Mouse (Mus musculus): ENCODE data around the gene Dcps.
A peak's percentile ranks its signal among the peaks of the same experiment; 100 is the strongest.

The Dcps gene

DNA sequence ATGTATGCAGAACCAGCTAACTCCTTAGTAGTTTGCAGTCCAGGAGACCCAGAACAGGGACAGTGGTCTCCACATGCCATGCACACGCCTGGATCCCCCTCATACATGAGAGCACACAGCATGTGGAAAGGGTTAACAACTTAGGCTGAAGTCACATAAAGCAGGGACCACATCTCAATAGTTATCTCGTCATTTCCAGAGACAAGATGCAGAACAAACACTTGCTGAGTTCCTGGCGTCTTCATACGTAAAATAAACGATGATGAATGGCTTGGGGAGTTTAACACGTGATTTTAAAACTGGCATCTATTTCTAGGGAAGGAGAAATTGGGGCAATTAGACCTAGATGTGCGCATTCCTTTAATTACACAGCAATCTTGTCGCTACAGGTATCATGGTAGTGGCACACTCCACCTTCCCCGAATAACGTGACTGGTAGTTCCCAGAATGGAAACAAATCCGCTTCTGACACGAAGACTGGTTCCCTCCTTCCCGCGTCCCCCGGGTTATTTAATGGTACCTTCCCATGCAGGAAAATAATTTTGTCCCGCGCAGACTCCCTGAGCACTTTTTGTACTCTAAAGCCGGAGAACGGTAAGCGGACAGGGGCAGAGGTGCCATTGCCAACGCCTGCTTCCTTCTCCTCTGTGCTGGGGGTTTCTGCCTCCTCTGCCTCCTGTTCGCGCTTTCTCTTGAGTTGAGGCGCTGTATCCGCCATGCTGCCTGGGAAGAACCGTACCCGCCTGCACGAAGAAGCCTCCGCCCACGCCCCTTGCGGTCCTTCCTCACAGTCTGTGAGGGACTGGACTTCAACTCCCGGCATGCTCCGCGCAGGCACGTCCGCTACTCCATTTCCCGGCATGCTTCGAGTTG is at the start of gene Dcps:
Gene Dcps, minus strand, starts transcription at position 811 of the 873 bp plus-strand sequence.
- peak; percentile 83 for DNase-seq (ENCODE audit: low read depth, low spot score)

DNA sequence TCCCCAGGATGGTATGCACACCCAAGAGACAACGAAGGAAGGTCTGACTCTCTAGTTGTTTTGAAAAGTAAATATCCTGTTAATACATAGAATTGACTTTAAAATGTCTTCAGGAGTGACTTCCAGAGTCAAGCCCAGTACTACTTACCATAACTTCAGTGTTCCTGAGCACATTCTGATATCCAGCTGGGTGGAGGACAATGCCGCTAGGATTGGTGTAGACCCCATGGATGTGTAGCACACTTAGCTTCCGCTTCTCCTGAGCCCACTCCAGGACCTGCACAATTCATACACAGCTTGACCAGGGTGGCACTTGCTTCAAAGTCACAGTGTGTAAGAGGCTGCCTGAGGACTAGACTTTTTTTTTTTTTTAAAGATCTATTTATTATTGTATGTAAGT is 47.6 kb upstream of the Dcps start:
- DNase-seq (ENCODE audit: low read depth, low spot score) = no peak

DNA sequence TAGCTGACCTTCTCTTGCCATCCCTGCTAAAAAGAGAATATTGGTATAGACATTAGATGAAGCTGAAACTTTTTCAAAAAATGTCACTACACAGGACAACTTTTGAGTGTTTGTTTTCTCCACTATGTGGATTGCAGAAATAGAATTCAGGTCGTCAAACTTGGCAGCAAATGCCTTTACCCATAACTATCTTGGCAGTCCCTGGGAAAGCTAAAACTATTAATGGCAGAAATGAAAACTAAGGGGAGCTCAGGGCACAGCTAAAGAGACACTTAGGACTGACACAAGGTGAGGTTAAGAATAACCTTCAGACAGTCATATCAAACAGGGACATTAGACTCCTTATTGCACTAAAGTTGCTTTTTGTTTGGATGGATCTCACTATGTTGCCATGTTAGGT is 42.1 kb upstream of the Dcps start:
- no peak for DNase-seq (ENCODE audit: low read depth, low spot score)

DNA sequence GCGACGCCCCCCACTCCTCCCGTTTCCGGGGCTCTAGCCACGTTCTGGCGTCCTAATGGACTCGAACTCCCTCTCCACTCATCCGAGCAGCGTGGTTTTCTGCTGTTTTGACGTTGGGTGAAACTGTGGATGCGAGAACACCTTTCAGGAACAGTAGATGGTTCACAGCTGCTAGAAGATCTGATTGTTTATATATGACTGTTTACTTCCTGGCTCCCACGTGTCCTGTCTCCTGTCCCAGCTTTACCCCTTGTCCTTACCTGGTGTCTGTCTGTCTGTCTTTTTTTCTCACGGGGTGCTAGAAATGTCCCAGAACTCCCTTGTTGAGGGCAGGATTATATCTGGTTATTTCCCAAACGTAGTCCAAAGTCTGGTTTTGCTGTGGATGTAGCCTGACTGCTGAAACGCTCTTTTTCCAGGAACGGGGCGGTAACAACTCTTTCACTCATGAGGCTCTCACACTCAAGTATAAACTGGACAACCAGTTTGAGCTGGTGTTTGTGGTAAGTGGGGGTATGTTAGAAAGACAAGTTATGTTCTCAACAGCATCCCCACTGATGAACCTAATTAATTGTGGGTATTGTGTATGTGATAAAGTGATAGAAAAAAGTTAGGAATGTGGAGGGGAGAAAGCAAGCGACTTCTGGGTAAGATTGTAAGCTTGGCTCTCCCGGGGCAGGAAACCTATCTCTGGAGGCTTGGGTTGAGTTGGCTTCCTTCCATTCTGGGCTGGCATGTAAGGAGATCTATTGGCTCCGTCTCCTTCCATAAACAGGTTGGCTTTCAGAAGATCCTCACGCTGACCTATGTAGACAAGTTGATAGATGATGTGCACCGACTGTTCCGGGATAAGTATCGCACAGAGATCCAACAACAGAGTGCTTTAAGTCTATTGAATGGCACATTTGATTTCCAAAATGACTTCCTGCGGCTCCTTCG is 36.0 kb upstream of the Dcps start:
- DNase-seq (ENCODE audit: low read depth, low spot score) = no peak

DNA sequence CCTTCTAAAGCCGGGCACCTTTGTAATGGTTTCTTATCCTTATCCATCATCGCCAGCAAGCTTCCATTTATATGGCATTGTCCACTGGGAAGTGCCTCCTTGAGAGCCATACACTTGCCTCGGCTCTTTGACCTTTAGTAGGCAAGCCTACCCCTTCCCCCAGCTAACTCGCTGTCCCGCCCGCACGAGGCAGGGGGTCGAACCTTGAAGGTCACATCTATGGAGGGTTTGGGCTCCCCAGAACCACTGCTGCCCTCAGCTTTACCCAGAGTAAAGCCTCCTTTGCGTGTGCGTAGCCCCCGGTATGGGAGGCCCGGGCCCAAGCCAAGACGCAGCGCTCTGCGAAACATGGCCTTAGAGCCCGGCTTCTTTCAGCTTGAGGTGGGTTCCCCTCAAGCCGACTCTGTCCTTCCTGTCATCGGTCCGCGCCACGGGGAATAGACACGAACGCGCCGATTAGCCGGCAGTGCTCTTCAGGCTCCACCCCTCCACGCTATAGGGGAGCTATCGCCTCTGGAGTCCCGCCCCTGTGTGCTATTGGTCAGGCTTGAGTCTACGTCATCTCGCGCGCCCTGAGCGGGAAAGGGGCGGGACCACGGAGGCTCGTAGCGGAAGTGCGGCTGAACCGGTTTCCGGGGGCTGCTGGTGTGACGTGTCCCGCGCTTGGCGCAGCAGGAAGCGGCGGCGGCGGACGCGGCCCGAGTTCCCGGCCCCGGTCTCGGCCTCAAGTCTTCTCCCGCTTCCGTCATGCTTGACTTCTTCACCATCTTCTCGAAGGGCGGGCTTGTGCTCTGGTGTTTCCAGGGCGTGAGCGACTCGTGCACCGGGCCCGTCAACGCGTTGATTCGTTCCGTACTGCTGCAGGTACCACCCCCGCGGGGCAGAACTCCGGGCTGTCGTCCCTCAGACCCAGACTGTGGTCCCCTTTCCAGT is 34.9 kb upstream of the Dcps start, which contains the start of gene Foxred1:
Gene Foxred1, minus strand, starts transcription at position 514 of the 933 bp plus-strand sequence.
- DNase-seq (ENCODE audit: low read depth, low spot score) = peak; percentile 98

DNA sequence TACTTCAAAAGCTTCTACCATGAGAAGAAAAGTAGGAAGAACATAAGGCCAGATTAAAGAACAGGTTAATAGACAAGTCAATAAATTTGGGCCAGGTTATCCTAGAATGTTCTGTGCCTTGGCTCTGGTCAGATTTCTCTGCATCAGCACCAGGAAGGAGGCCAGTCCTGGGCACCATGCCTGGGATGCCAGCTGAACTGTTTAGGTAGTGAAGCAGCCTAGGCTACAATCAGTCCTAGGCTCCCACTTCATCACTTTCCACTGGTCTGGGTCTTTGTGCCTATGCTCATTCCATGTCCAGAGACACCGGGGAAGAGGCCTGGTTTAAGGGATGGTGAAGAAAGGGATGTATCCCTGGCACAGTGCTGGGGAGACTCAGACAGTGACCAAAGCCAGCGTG is 28.6 kb upstream of the Dcps start:
- DNase-seq (ENCODE audit: low read depth, low spot score) = no peak

DNA sequence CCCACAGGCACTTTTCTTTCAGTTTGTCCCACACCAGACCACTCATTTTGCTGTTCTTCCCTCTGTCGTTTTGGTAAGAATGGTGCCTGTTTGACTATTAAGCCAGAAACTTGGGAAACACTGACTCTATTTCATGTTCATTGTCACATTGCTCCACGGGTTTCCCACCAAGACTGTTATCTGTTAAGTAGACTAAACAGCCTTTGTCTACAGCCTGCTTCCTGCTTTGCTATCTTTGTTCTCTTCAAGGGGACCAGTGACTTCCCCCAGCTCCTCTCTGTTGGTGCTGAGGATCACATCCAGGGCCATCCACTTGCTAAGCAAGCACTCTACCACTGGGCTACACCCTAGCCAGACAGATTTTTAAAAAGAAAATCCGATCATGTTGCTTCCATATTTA is 27.7 kb upstream of the Dcps start:
- DNase-seq (ENCODE audit: low read depth, low spot score) = no peak

DNA sequence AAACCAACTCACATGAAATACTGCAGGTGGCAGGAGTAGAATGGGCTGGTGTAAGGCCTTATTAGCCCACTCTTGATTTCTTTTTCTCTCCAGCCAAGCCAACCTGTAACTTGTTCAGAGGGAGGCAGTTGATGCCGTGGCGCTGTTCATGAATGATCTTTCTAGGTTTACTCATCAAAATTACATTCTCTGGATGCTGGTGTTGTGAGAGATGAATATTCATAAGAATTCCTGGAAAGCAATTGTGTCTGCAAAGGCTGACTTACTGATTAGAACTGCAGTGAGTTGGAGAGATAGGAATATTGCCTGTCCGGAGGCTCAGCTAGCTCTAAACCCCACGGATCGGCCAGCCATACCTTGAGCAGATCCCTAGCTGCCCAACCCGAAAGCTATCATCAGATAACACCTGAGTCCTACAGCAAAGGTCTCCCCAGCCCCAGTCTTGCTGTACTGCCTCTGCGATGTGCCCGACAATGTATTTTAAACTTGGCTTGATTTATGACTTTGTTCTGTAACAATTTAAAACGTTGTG is 24.7 kb upstream of the Dcps start:
- DNase-seq (ENCODE audit: low read depth, low spot score) = no peak

DNA sequence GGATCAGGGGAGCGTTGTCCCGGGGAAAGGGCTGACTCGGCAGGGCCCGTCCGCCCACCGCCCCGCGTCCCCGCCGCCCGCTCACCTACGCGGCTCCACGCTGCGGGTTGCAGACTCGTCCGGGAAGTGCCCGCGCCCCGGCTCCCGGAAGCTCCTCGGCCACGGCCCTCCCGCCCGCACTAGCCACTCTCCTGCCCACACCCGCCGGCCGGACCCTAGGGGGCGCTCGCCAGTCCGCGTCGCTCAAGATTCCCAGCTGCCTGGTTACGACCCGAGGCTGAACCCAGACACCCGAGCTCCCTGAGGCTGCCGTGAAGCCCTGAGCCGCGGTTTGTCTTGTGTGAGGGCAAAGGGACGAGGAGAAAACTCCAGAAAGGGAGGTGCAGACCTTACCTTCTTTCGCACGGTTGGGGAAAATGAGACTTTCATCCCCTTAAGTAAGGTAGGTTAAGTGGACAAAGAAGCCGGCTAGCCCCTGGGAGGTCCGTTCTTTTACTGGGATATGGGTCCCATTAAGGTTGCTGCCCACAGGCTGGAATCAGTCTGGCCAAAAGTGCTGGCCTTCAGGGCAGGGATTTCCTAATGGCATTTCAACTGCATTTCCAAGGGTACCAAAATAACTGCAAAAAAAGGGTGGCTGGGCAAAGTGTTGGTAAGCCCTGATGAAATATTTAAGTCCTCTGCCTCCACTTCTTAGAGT is 24.1 kb upstream of the Dcps start, which contains the start of the genes Srpr and Tirap:
Gene Srpr, plus strand, starts transcription at position 404 of the 700 bp plus-strand sequence.
Gene Tirap, minus strand, starts transcription at position 520 of the 700 bp plus-strand sequence.
- peak; percentile 68 for DNase-seq (ENCODE audit: low read depth, low spot score)

DNA sequence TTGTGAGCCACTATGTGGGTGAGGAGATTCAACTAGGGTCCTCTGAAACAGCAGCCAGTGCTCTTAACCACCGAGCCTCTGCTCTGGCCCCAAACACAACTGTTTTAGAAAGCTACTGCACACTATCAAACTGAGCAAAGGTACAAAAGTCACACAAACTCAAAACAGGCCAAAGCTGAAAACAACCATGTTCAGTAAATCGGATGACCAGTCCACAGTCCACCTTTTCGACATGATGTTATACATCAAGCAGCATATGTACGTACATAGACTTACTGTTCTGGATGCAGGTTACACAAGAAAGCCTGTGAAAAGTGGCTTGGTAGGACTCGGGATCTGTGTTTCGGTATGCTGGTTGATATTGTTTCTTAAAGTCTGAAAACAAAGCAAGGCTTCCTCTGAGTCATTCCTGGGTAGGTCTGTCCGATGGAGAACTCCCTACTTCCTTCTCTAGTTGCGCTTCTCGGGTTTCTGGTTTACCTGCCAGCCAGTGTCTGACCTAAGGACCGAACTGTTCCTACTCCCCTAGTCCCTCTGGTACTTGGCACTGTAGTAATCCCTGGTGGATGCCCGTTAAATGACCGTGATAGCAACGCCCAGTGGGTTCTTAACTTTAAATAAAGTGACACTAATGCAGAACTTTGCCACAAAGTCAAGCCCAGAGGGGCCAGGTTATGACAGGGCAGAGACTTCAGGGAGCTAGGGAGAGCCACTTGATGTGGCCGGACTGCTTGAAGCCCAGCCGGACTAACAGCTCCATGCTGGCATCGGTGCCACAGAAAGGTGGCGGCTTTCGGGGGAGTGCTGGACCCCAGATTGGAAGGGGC is 23.3 kb upstream of the Dcps start:
- no peak for DNase-seq (ENCODE audit: low read depth, low spot score)

DNA sequence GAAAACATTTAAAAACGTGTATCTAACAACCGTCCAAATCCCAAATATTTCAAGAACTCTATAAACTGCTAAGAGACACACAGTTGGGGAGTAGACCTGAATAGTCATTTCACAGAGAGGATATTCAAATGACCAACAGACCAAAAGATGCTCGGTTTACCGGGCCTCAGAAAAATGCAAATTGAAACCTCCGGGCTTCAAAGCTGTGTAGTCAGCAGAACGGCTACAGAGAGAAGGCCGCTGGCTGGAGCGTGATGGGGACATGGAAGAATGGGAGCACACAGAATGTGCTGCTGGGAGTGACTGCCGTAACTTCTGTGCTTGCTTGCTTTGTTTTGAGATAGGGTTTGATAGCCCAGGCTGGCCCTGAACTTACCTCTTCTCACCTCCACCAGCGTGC is 22.5 kb upstream of the Dcps start:
- no peak for DNase-seq (ENCODE audit: low read depth, low spot score)

DNA sequence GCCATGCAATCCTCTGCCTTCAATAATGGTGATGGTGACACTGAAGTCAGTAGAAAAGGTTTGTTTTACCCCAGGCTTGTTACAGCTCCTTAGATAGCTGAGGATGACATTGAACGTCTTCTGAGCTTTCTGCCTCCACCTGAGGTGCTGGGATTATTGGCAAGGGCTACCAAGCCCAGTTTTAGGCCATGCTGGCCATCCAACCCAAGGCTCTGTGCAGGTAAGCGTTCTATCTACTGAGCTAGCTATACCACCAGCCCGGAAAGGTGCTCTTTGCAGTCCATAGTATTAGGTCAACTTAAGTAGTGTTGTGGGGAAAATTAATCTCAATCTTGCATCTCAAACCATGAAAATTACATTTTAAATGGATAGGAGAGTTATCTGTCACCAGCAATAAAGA is 21.8 kb upstream of the Dcps start:
- DNase-seq (ENCODE audit: low read depth, low spot score) = no peak

DNA sequence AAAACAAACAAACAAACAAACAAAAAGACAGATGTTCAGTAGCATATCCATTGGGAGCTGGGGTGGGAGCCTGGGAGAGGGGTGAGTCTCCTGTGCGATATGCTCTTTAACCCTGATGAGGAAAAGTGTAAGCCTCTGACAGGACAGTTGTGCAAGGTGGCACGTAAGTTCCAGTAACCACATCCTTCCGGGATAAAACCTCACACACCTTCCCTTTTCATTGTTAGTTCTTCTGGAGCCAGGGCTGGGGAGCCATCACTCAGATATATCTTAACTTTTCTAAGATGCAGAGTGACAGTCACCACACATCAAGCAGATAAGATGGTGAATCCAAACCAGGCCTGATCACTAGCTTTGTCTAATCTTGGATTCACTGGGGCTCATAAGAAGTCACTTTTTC is 18.2 kb upstream of the Dcps start:
- no peak for DNase-seq (ENCODE audit: low read depth, low spot score)

DNA sequence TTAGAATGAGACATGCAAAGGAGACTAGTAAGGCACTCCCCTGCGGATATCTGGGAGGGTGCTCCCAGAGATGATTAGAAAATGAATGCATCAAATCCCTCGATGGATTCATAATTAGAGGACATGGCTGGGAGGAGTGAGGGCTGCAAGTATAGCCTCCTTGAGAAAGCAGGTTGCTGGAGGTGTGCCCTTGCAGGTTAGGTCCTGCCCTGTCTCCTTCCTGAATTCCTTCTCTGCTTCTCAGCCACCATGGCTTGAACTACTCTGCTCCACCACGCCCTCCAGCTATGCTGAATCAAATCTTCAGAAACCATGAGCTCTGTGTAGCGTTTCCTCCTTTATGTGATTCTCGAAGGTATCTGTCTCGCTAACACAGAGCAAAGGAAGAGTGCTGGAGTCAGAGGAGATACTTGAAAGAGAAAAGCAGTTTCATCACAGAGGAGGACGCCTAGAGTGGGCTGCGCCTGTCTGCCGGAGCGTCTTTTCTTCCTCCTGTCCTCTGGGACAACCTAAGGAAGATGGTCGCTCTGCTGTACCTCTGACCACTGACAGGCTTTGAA is 17.2 kb upstream of the Dcps start:
- no peak for DNase-seq (ENCODE audit: low read depth, low spot score)

DNA sequence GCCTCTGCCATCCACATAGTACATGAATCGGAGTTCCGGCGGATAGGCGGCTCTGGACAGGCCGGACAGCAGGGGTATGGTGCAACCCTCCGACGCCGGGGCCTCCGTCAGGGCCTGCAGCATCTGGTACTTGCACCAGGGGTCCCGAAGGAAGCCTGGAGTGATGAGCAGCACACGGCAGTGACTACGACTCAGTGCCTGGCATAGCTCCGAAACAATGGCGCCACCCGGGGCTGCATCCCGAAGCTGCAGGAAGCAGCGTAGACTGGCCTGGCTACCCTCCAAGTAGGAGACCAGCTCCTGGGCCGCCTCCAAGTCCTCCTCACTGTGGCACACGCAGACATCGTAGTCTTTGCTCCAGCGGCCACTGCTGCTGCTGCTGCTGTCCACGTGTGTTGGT is 12.8 kb upstream of the Dcps start:
- no peak for DNase-seq (ENCODE audit: low read depth, low spot score)

DNA sequence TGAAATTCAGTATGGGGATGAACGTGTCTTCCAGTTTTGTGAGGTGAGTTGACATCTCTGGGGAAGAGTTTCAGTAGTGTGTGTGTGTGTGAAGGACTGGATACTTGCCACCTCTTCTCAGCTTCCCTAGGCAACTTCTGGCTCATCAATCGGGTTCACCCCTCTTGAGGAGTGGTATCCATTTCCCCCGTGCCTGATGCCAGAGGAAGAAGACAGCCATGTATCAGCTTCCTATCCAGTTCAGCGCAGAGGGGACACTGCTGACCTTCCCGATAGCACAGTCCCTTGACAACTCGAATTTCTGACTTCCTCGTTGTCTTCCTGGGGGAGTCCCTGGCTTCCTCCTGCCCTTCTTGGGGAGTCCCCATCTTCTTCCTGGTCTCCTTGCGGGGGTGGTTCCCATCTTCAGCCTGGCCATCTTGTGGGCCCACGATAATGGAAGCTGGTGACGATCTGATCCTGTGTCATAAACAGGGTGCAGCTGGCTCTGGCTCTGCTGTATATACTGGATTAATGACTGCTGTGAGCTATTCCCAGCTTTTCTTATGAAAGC is 11.6 kb upstream of the Dcps start:
- DNase-seq (ENCODE audit: low read depth, low spot score) = no peak

DNA sequence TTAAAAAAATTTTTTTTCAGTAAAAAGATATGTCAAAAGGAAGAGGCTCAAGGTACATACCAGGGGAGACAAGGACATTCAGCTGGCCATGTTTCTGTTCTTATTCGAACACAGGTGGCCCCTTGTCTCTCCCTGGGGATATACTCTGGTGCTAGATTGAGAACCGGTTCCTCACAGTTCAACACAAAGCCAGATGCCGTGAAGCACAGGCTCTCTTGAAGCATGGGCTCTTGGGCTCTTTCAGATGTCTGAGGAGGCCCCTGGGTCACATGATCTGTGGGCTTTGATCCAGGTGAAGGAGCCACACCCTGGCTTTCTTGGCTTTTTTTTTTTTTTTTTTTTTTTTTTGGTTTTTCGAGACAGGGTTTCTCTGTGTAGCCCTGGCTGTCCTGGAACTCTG is 10.6 kb upstream of the Dcps start:
- DNase-seq (ENCODE audit: low read depth, low spot score) = no peak

DNA sequence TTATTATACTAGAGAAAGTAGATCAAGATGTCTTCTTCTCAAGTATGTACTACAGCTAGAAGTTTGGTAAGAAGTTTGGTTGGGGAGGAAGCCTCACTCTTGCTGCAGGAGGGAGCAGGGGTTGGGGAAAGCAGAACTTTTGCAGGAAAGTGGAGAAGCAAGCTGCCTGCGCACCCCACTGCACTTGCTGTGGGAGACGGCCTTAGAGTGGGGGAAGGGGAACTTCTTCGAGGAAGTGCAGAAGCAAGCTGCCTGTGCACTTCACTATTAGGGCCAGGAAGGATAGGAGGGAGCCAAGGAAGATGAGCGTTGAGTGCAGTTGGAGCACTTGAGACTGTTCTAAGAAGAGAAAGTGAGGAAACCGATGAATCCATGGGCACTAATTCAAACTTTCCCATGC is 7.5 kb upstream of the Dcps start:
- DNase-seq (ENCODE audit: low read depth, low spot score) = no peak

DNA sequence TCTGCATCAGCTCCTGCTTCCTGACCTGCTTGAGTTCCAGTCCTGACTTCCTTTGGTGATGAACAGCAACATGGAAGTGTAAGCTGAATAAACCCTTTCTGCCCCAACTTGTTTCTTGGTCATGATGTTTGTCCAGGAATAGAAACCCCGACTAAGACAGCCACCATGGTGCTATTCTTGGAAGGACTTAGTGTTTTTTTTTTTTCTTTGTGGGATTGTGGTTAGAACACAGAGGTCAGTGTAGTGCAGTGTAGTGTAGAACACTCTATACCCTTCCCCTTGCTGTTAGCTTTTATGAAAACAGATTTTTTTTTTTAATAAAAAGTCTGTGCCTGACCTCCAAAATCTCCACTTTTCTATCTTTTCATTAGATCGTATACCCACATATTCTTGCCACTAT is 7.0 kb upstream of the Dcps start:
- DNase-seq (ENCODE audit: low read depth, low spot score) = no peak
